9 mouse cellular contexts compared by ENCODE assay signal in genomic region chr4:139074060-139074459, GRCm38 (mm10). TPM values are rescaled to one million over a fixed set of nuclear protein-coding genes. Genes with fewer than 3 reads are reported as not detected.
DNase-seq lines count a peak whose midpoint lies in the region; ATAC-seq and TF ChIP-seq lines count a peak whose summit lies in the region.
"Had no signal": no experiment of that assay in that cellular context is flagged by ENCODE, and none has a peak within 500 bp of the region (broad histone marks: within the 10 kb centered on the region; RNA-seq: fewer than 3 reads in every experiment).

No protein-coding gene starts in this region.

- peak overlapping the region; percentile 59 for H3K4me3 ChIP-seq in heart, embryonic 12.5 days
- H3K4me3 ChIP-seq in ES-Bruce4 (ENCODE audit: low read depth, low read length): peak overlapping the region; percentile 52
- H3K4me3 ChIP-seq in forebrain, embryonic 12.5 days (replicated peaks): peak overlapping the region; percentile 53
- H3K4me3 ChIP-seq in limb, embryonic 10.5 days: peak overlapping the region; percentile 67; the same call in 1 of the 2 replicates

- TF ChIP-seq CTCF in ES-Bruce4 (IDR thresholded peaks at IDR 0.05; ENCODE audit: low read depth, low read length): no peak

- H3K4me1 ChIP-seq in heart, embryonic 12.5 days (replicated peaks): peaks cover 19% of the 10 kb centered on the region
- H3K4me1 ChIP-seq in ES-Bruce4 (ENCODE audit: control insufficient read depth, insufficient read depth, low read length): no peaks in the 10 kb centered on the region
- peaks cover 15% of the 10 kb centered on the region for H3K4me1 ChIP-seq in forebrain, embryonic 12.5 days
- H3K4me1 ChIP-seq in limb, embryonic 10.5 days: peaks cover 19% of the 10 kb centered on the region

- no peak for TF ChIP-seq EP300 in ES-Bruce4 (IDR thresholded peaks at IDR 0.05; ENCODE audit: insufficient read depth, low read depth, low read length)

- TF ChIP-seq POLR2A in ES-Bruce4 (IDR thresholded peaks at IDR 0.05; ENCODE audit: insufficient read depth, low read length): no peak

- no peak for ATAC-seq in heart, embryonic 12.5 days (ENCODE audit: insufficient number of reproducible peaks, low FRiP score)
- ATAC-seq in forebrain, embryonic 12.5 days (ENCODE audit: low FRiP score): no peak

- H3K9ac ChIP-seq in heart, embryonic 12.5 days: no peak overlapping the region
- no peak overlapping the region for H3K9ac ChIP-seq in ES-Bruce4 (ENCODE audit: low read depth, poor library complexity, severe bottlenecking)
- H3K9ac ChIP-seq in forebrain, embryonic 12.5 days: no peak overlapping the region

- H3K4me2 ChIP-seq in heart, embryonic 12.5 days: peak overlapping the region; percentile 92
- H3K4me2 ChIP-seq in forebrain, embryonic 12.5 days: peak overlapping the region; percentile 86

- no peak for DNase-seq in heart, postnatal 4 days
- DNase-seq in limb, embryonic 10.5 days (ENCODE audit: low spot score): no peak
- no peak for DNase-seq in spleen, postnatal 10 days (ENCODE audit: low spot score in 2 of 2)
- DNase-seq in MN1 (ENCODE audit: low spot score): no peak
- no peak for DNase-seq in kidney, adult 18-20 months

- 15% methylated on average over 29 of the region's 29 CpGs for WGBS in heart, embryonic 12.5 days
- WGBS in forebrain, embryonic 12.5 days: 19% methylated on average over 29 of the region's 29 CpGs
- WGBS in limb, embryonic 10.5 days: 20% methylated on average over 29 of the region's 29 CpGs

- no peaks in the 10 kb centered on the region for H3K9me3 ChIP-seq in heart, embryonic 12.5 days (replicated peaks)
- no peaks in the 10 kb centered on the region for H3K9me3 ChIP-seq in ES-Bruce4 (replicated peaks; ENCODE audit: control insufficient read depth, insufficient read depth, low read length, poor library complexity, severe bottlenecking)
- H3K9me3 ChIP-seq in forebrain, embryonic 12.5 days: no peaks in the 10 kb centered on the region
- H3K9me3 ChIP-seq in limb, embryonic 10.5 days (replicated peaks): no peaks in the 10 kb centered on the region

- no peak overlapping the region for H3K27ac ChIP-seq in heart, embryonic 12.5 days (ENCODE audit: poor library complexity, severe bottlenecking)
- H3K27ac ChIP-seq in ES-Bruce4 (ENCODE audit: insufficient read depth, low read length): no peak overlapping the region
- no peak overlapping the region for H3K27ac ChIP-seq in forebrain, embryonic 12.5 days
- no peak overlapping the region for H3K27ac ChIP-seq in limb, embryonic 10.5 days

- H3K36me3 ChIP-seq in heart, embryonic 12.5 days: no peaks in the 10 kb centered on the region
- H3K36me3 ChIP-seq in ES-Bruce4 (ENCODE audit: control insufficient read depth, insufficient read depth, low read length, poor library complexity, severe bottlenecking): no peaks in the 10 kb centered on the region
- H3K36me3 ChIP-seq in forebrain, embryonic 12.5 days (replicated peaks): no peaks in the 10 kb centered on the region
- H3K36me3 ChIP-seq in limb, embryonic 10.5 days: no peaks in the 10 kb centered on the region

- peaks cover 91% of the 10 kb centered on the region for H3K27me3 ChIP-seq in heart, embryonic 12.5 days (replicated peaks)
- H3K27me3 ChIP-seq in ES-Bruce4 (ENCODE audit: control insufficient read depth, insufficient read depth, low read length, poor library complexity, severe bottlenecking): peaks cover 2% of the 10 kb centered on the region; the same call in 1 of the 2 replicates
- peaks cover 83% of the 10 kb centered on the region for H3K27me3 ChIP-seq in forebrain, embryonic 12.5 days
- peaks cover 92% of the 10 kb centered on the region for H3K27me3 ChIP-seq in limb, embryonic 10.5 days (ENCODE audit: low read depth, poor library complexity, severe bottlenecking)

RNA-seq across cellular contexts. Expression of gene Htr6, which starts 1.3 kb away (rescaled TPM):
- polyA plus RNA-seq in heart, embryonic 12.5 days (2016; fragmentation: Nextera tagmentation; extraction: Ambion mirVana): not detected in 2 replicates
- total RNA-seq in heart, postnatal 4 days (2021): not detected
- polyA plus RNA-seq in ES-Bruce4 (2011; ENCODE audit: insufficient read depth, insufficient read length, low read depth, missing spikeins): not detected in 2 replicates
- 0.18 TPM in 1 of 2 replicates, not detected in the other for polyA plus RNA-seq in forebrain, embryonic 12.5 days (2016; fragmentation: Nextera tagmentation; extraction: Ambion mirVana)
- polyA plus RNA-seq in limb, embryonic 10.5 days (2016; fragmentation: Nextera tagmentation; extraction: Ambion mirVana): not detected in 2 replicates
- total RNA-seq: gastrocnemius, adult 8-10 months had no signal

RNA-seq across cellular contexts. Expression of gene Nbl1, which starts 18.7 kb away (rescaled TPM):
- 10.1 and 10.6 TPM in 2 replicates for polyA plus RNA-seq in heart, embryonic 12.5 days (2016; fragmentation: Nextera tagmentation; extraction: Ambion mirVana)
- total RNA-seq in heart, postnatal 4 days (2021): 10 to 100 TPM; 19.6 to 20.8 TPM
- polyA plus RNA-seq in ES-Bruce4 (2011; ENCODE audit: insufficient read depth, insufficient read length, low read depth, missing spikeins): 4.3 and 5.1 TPM in 2 replicates
- 22.5 and 26.7 TPM in 2 replicates for polyA plus RNA-seq in forebrain, embryonic 12.5 days (2016; fragmentation: Nextera tagmentation; extraction: Ambion mirVana)
- 12.5 and 28.7 TPM in 2 replicates for polyA plus RNA-seq in limb, embryonic 10.5 days (2016; fragmentation: Nextera tagmentation; extraction: Ambion mirVana)

RNA-seq across cellular contexts. Expression of gene Minos1, which starts 56.9 kb away (rescaled TPM):
- 682 and 719 TPM in 2 replicates for polyA plus RNA-seq in heart, embryonic 12.5 days (2016; fragmentation: Nextera tagmentation; extraction: Ambion mirVana)
- 100 to 1,000 TPM; 588 to 656 TPM for total RNA-seq in heart, postnatal 4 days (2021)
- 137 and 154 TPM in 2 replicates for polyA plus RNA-seq in ES-Bruce4 (2011; ENCODE audit: insufficient read depth, insufficient read length, low read depth, missing spikeins)
- 416 and 438 TPM in 2 replicates for polyA plus RNA-seq in forebrain, embryonic 12.5 days (2016; fragmentation: Nextera tagmentation; extraction: Ambion mirVana)
- polyA plus RNA-seq in limb, embryonic 10.5 days (2016; fragmentation: Nextera tagmentation; extraction: Ambion mirVana): 393 and 402 TPM in 2 replicates
